Mouse (Mus musculus): ENCODE measurements around the gene Tex33. TPM values are rescaled to one million over a fixed set of nuclear protein-coding genes. Genes with fewer than 3 reads are reported as not detected.

The Tex33 gene
- polyA plus RNA-seq, 1 experiment, result not detected

DNA sequence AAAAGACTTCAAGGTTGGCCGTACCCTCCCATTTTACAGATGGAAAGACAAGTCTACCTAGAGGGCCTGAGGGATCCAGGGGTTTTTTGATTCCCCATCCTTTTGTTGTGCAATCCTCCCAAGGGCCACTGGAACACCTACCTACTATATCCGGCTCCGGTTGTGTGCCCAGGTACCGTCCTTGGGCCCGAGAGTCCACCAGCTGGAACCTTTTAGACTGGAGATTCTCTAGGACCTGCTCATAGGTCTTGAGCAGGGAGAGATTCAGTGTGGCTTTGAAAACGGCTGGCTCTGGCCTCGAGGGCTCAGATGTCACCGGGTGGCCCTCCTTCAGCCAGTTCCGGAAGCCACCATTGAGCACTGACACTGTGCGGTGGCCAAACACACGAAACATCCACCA is 9.4 kb upstream of the Tex33 start:
- H3K4me3 ChIP-seq (ENCODE audit: low read depth, low read length), result peak overlapping the region; percentile 88
- no peaks in the 10 kb centered on the region for H3K36me3 ChIP-seq (ENCODE audit: control insufficient read depth, insufficient read depth, low read length)
- TF ChIP-seq POLR2A (IDR thresholded peaks at IDR 0.05; ENCODE audit: low read depth, low read length) (no peak), CTCF (IDR thresholded peaks at IDR 0.05; ENCODE audit: extremely low read depth, insufficient read length, insufficient replicate concordance, low read depth, low read length) (no peak)
- H3K27ac ChIP-seq (ENCODE audit: insufficient read depth, low read depth, low read length), result peak overlapping the region; percentile 95; the same call in 1 of the 2 replicates
- 62% methylated on average over 11 of the region's 11 CpGs for WGBS
- H3K4me1 ChIP-seq (ENCODE audit: control insufficient read depth, insufficient read depth, insufficient read length, low read length), result peaks cover 44% of the 10 kb centered on the region
- no peaks in the 10 kb centered on the region for H3K27me3 ChIP-seq (ENCODE audit: control insufficient read depth, insufficient read depth, low read length)

DNA sequence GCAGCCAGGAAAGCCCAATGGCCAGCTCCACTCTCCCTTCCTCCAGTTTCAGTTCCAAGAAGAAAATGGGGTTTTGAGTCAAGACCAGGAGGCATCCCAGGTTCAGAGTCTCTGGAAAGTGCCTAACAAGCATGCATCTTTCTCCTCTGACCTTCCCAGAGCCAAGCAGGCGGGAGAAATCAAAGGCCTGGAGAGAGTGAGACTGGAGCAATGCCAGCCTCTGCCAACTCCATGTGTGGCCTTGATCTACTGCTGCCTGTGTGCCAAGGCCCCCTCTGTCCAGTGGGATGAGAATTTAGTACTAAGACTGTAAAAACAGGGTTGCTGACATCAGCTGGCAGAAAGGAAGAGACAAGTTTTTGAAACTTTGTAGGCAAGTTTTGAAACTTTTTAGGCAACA is 8.2 kb upstream of the Tex33 start:
- TF ChIP-seq CTCF (IDR thresholded peaks at IDR 0.05; ENCODE audit: extremely low read depth, insufficient read length, insufficient replicate concordance, low read depth, low read length), result no peak
- TF ChIP-seq POLR2A (IDR thresholded peaks at IDR 0.05; ENCODE audit: low read depth, low read length), result no peak
- no peaks in the 10 kb centered on the region for H3K27me3 ChIP-seq (ENCODE audit: control insufficient read depth, insufficient read depth, low read length)
- no peak overlapping the region; the same call in 1 of the 2 replicates for H3K27ac ChIP-seq (ENCODE audit: insufficient read depth, low read depth, low read length)
- H3K36me3 ChIP-seq (ENCODE audit: control insufficient read depth, insufficient read depth, low read length), result no peaks in the 10 kb centered on the region
- H3K4me1 ChIP-seq (ENCODE audit: control insufficient read depth, insufficient read depth, insufficient read length, low read length), result peaks cover 36% of the 10 kb centered on the region
- H3K4me3 ChIP-seq (ENCODE audit: low read depth, low read length), result no peak overlapping the region
- WGBS, result 25% methylated on average over 1 of the region's 1 CpGs

DNA sequence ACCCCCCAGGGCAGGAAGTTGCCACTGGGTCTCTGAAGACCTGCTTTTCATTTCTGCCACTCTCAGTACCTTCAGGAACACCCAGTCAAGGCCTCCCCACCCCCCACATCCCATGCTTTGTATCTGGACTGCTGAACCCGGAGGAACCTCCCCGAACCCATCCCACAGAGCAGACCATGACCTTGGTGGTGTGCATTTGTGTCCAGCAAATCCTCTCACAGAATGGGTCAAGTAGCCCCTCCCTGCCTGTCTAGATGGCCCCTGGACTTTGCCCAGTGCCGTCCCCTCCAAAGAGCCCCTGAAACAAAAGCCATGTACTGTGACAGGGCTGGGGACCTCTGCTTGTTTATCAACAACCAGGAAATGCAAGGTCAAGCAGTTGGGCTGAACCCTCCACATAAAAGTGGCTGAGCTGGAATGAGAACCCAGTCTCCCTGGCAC is 7.6 kb upstream of the Tex33 start:
- no peaks in the 10 kb centered on the region for H3K36me3 ChIP-seq (ENCODE audit: control insufficient read depth, insufficient read depth, low read length)
- WGBS, result 27% methylated on average over 3 of the region's 3 CpGs
- H3K4me1 ChIP-seq (ENCODE audit: control insufficient read depth, insufficient read depth, insufficient read length, low read length), result peaks cover 31% of the 10 kb centered on the region; the same call in 1 of the 2 replicates
- no peak overlapping the region for H3K4me3 ChIP-seq (ENCODE audit: low read depth, low read length)
- no peaks in the 10 kb centered on the region for H3K27me3 ChIP-seq (ENCODE audit: control insufficient read depth, insufficient read depth, low read length)
- TF ChIP-seq CTCF (IDR thresholded peaks at IDR 0.05; ENCODE audit: extremely low read depth, insufficient read length, insufficient replicate concordance, low read depth, low read length), result no peak
- TF ChIP-seq POLR2A (IDR thresholded peaks at IDR 0.05; ENCODE audit: low read depth, low read length), result no peak
- H3K27ac ChIP-seq (ENCODE audit: insufficient read depth, low read depth, low read length), result no peak overlapping the region; the same call in 1 of the 2 replicates

DNA sequence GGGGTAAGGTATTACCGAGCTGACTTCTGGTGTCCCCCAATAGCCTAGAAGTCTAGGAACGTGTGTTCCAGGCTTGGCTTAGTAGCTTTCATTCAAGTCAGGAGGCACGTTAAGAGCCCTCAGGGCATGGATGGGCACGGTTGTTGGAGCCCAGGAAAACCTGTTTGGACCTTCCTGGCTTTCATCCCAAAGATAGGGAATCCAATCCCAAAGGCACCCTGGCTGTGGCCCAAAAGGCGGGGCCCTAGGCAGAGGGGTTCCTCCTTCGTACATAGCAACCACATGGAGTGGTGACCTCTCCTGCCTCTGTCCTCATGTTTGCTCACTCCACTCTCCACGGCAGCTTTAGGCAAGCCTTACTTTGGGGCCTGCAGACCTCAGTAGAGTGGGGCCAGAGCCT is 6.7 kb upstream of the Tex33 start:
- no peak overlapping the region for H3K4me3 ChIP-seq (ENCODE audit: low read depth, low read length)
- H3K27me3 ChIP-seq (ENCODE audit: control insufficient read depth, insufficient read depth, low read length), result no peaks in the 10 kb centered on the region
- H3K27ac ChIP-seq (ENCODE audit: insufficient read depth, low read depth, low read length), result no peak overlapping the region
- peaks cover 28% of the 10 kb centered on the region; the same call in 1 of the 2 replicates for H3K4me1 ChIP-seq (ENCODE audit: control insufficient read depth, insufficient read depth, insufficient read length, low read length)
- TF ChIP-seq POLR2A (IDR thresholded peaks at IDR 0.05; ENCODE audit: low read depth, low read length), result no peak
- no peak for TF ChIP-seq CTCF (IDR thresholded peaks at IDR 0.05; ENCODE audit: extremely low read depth, insufficient read length, insufficient replicate concordance, low read depth, low read length)
- 28% methylated on average over 7 of the region's 7 CpGs for WGBS
- H3K36me3 ChIP-seq (ENCODE audit: control insufficient read depth, insufficient read depth, low read length), result no peaks in the 10 kb centered on the region

DNA sequence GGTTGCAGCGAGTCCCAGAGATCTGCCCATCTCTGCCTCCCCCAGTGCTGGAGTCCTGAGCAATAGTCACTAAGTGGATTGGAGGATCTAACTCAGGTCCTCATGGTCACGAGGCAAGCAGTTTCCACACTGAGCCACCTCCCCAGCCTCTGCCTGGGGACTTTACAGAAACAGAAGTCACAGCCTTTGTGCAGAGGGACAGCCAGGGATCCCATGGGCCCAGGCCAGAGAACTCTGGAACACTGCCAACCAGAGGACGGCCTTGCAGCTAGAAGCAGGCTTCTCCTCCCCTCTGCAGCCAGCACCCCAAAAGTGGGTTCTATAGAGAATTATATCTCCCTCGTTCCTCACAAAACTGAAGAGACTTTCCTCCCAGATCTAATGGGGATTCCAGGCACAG is 6.2 kb upstream of the Tex33 start:
- Histone ChIP-seq H3K36me3 (ENCODE audit: control insufficient read depth, insufficient read depth, low read length) (no peaks in the 10 kb centered on the region), H3K4me3 (ENCODE audit: low read depth, low read length) (no peak overlapping the region), H3K27me3 (ENCODE audit: control insufficient read depth, insufficient read depth, low read length) (no peaks in the 10 kb centered on the region), H3K27ac (ENCODE audit: insufficient read depth, low read depth, low read length) (no peak overlapping the region), H3K4me1 (ENCODE audit: control insufficient read depth, insufficient read depth, insufficient read length, low read length) (peaks cover 26% of the 10 kb centered on the region; the same call in 1 of the 2 replicates)
- no peak for TF ChIP-seq CTCF (IDR thresholded peaks at IDR 0.05; ENCODE audit: extremely low read depth, insufficient read length, insufficient replicate concordance, low read depth, low read length)
- no peak for TF ChIP-seq POLR2A (IDR thresholded peaks at IDR 0.05; ENCODE audit: low read depth, low read length)
- 39% methylated on average over 4 of the region's 4 CpGs for WGBS

DNA sequence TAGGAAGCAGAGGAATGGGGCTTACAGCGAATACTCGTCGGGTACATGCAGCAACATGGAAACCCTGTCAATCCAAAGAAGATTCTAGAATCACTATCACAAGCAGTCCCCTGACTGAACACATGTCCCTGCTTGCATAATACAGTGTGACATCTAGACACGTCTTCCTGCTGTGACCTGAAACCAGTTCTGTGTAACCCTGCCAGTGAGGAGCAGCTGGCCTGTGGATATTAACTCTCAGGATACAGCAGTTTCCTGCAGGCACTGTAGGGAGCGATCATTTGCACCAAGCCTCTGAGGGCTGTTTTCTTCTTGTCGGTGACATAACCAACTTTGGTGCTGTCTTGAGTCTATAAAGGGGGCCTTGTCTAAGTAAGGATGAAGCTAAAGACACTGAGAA is 5.6 kb upstream of the Tex33 start:
- WGBS, result 84% methylated on average over 6 of the region's 6 CpGs
- TF ChIP-seq POLR2A (IDR thresholded peaks at IDR 0.05; ENCODE audit: low read depth, low read length) (no peak), CTCF (IDR thresholded peaks at IDR 0.05; ENCODE audit: extremely low read depth, insufficient read length, insufficient replicate concordance, low read depth, low read length) (no peak)

DNA sequence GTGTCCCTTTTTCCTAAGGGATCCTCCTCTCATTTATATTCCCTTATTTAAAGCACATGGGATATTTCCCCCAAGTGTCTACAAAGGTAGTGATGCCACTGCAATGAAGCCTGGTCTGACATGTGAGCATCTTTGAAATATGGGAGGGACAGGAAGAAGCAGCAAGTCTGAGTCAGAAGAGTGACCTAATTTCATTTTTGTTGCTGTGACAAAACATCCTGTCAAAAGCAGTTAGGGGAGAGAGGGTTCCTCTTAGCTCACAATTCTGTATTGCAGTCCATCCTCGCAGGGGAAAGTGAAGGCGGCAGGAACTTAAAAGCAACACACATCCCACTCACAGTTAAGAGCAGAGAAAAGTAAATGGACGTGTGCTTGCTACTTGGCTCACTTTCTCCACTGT is 4.9 kb downstream of the Tex33 start:
- Histone ChIP-seq H3K27ac (ENCODE audit: insufficient read depth, low read depth, low read length) (no peak overlapping the region), H3K27me3 (ENCODE audit: control insufficient read depth, insufficient read depth, low read length) (0 out of 2 replicates have a peak, but pooled peaks cover 7% of the 10 kb centered on the region), H3K36me3 (ENCODE audit: control insufficient read depth, insufficient read depth, low read length) (no peaks in the 10 kb centered on the region), H3K4me1 (ENCODE audit: control insufficient read depth, insufficient read depth, insufficient read length, low read length) (no peaks in the 10 kb centered on the region), H3K4me3 (ENCODE audit: low read depth, low read length) (no peak overlapping the region)
- TF ChIP-seq POLR2A (IDR thresholded peaks at IDR 0.05; ENCODE audit: low read depth, low read length) (no peak), CTCF (IDR thresholded peaks at IDR 0.05; ENCODE audit: extremely low read depth, insufficient read length, insufficient replicate concordance, low read depth, low read length) (no peak)
- 68% methylated on average over 3 of the region's 3 CpGs for WGBS

More for the DNA sequence above, 5.6 kb upstream of the Tex33 start:
- Histone ChIP-seq H3K36me3 (ENCODE audit: control insufficient read depth, insufficient read depth, low read length) (no peaks in the 10 kb centered on the region), H3K4me1 (ENCODE audit: control insufficient read depth, insufficient read depth, insufficient read length, low read length) (peaks cover 26% of the 10 kb centered on the region; the same call in 1 of the 2 replicates), H3K4me3 (ENCODE audit: low read depth, low read length) (no peak overlapping the region), H3K27me3 (ENCODE audit: control insufficient read depth, insufficient read depth, low read length) (no peaks in the 10 kb centered on the region), H3K27ac (ENCODE audit: insufficient read depth, low read depth, low read length) (no peak overlapping the region)
